In genomic region chr3:90612728-90613291, GRCm38 (mm10) we compare ENCODE assay signal across 7 mouse cellular contexts. TPM values are rescaled to one million over a fixed set of nuclear protein-coding genes. Genes with fewer than 3 reads are reported as not detected.
DNase-seq lines count a peak whose midpoint lies in the region; ATAC-seq and TF ChIP-seq lines count a peak whose summit lies in the region.

Gene S100a6 (plus strand): TSS chr3:90612882.

- WGBS in hindbrain, embryonic 15.5 days: under 1% methylated on average over 23 of the region's 23 CpGs
- 6% methylated on average over 23 of the region's 23 CpGs for WGBS in macrophage (ENCODE audit: missing documents)

- intact Hi-C loops in gastrocnemius, adult 2 months (cut with DNase I): no loop called here
- intact Hi-C loops in left cerebral cortex, adult 2 months (cut with DNase I): loop anchor here (1.0 kb wide), 1 partner anchor 26 kb away; no protein-coding TSS in a partner anchor

- peak within 1 kb of the TSS; percentile 17; the same call in 1 of the 2 replicates for H3K9ac ChIP-seq in hindbrain, embryonic 15.5 days

- DNase-seq in MN1 (ENCODE audit: low spot score): peak; percentile 88
- peak; percentile 73 for DNase-seq in brain, embryonic 14.5 days (ENCODE audit: low read depth)
- peak; percentile 91 for DNase-seq in gastrocnemius, adult 2 months
- DNase-seq in left cerebral cortex, adult 2 months (ENCODE audit: extremely low spot score in 1 of 2, low spot score in 2 of 2): peak in 1 of 2 experiments; percentile 41
- peak; percentile 86 for DNase-seq in skeletal muscle tissue, adult 2 months (ENCODE audit: low read depth, low spot score)

- 0 out of 2 replicates have a peak, but pooled peaks cover 4% of the 10 kb centered on the region for H3K27me3 ChIP-seq in hindbrain, embryonic 15.5 days

- H3K4me1 ChIP-seq in hindbrain, embryonic 15.5 days (replicated peaks): peaks cover 9% of the 10 kb centered on the region

- H3K4me2 ChIP-seq in hindbrain, embryonic 15.5 days: peak within 1 kb of the TSS; percentile 67

- ATAC-seq in hindbrain, embryonic 15.5 days (ENCODE audit: low FRiP score, low read depth): peak; percentile 68

- no peaks in the 10 kb centered on the region for H3K9me3 ChIP-seq in hindbrain, embryonic 15.5 days

- H3K27ac ChIP-seq in gastrocnemius, adult 2 months: peak within 1 kb of the TSS; percentile 92
- H3K27ac ChIP-seq in hindbrain, embryonic 15.5 days (replicated peaks): no peak within 1 kb of the TSS
- peak within 1 kb of the TSS; percentile 47 for H3K27ac ChIP-seq in left cerebral cortex, adult 2 months
- H3K27ac ChIP-seq in macrophage: peak within 1 kb of the TSS; percentile 79

- H3K79me2 ChIP-seq in macrophage (ENCODE audit: inconsistent target): peaks cover 39% of the 10 kb centered on the region

- TF ChIP-seq CTCF in brain, embryonic 14.5 days (IDR thresholded peaks at IDR 0.05; ENCODE audit: borderline replicate concordance, extremely low read depth, insufficient read depth, insufficient read length): peak; percentile 77
- TF ChIP-seq CTCF in gastrocnemius, adult 2 months (IDR thresholded peaks at IDR 0.05): peak; percentile 76
- TF ChIP-seq CTCF in left cerebral cortex, adult 2 months (IDR thresholded peaks at IDR 0.05): peak; percentile 63

- no peaks in the 10 kb centered on the region for H3K36me3 ChIP-seq in hindbrain, embryonic 15.5 days
- H3K36me3 ChIP-seq in macrophage (ENCODE audit: inconsistent target): no peaks in the 10 kb centered on the region

- peak within 1 kb of the TSS; percentile 80 for H3K4me3 ChIP-seq in gastrocnemius, adult 2 months
- peak within 1 kb of the TSS; percentile 31 for H3K4me3 ChIP-seq in hindbrain, embryonic 15.5 days
- H3K4me3 ChIP-seq in left cerebral cortex, adult 2 months: peak within 1 kb of the TSS; percentile 48
- peak within 1 kb of the TSS; percentile 78 for H3K4me3 ChIP-seq in macrophage (ENCODE audit: inconsistent target)

- no peak for TF ChIP-seq POLR2A in brain, embryonic 14.5 days (IDR thresholded peaks at IDR 0.05; ENCODE audit: borderline replicate concordance, extremely low read depth, insufficient read depth, insufficient read length, poor library complexity, severe bottlenecking)

RNA-seq across cellular contexts. Expression of gene S100a6, which starts in this region (rescaled TPM):
- 22.2 and 26.1 TPM in 2 replicates for polyA plus RNA-seq in brain, embryonic 14.5 days (2012; rRNA removed)
- 100 to 1,000 TPM in 1 of 2 experiments, 10 to 100 TPM in 1; 52.2 to 123 TPM for total RNA-seq in gastrocnemius, adult 2 months (2021)
- polyA plus RNA-seq in hindbrain, embryonic 15.5 days (2015; fragmentation: Nextera tagmentation; extraction: Ambion mirVana): 24.1 and 33.1 TPM in 2 replicates
- total RNA-seq in left cerebral cortex, adult 2 months (2021): 10 to 100 TPM; 28.8 to 31.0 TPM
- 100 to 1,000 TPM in 1 of 26 experiments, 10 to 100 TPM in 7, 1 to 10 TPM in 16, not detected in 2; 2.3 to 191 (median 6.3) TPM for total RNA-seq in macrophage (2018; cell fraction: chromatin; rRNA removed)
- total RNA-seq in macrophage (2018; cell fraction: cytosol; rRNA removed): 100 to 1,000 TPM in 22 of 26 experiments, 10 to 100 TPM in 4; 66.6 to 211 (median 144) TPM
- total RNA-seq in macrophage (2018; cell fraction: nucleus; rRNA removed): 100 to 1,000 TPM in 1 of 26 experiments, 10 to 100 TPM in 24, 1 to 10 TPM in 1; 9.8 to 118 (median 30.3) TPM
- 41.2 to 308 TPM (median 103 TPM) in 3 replicates for polyA plus RNA-seq in macrophage (2018)
